Mouse (Mus musculus) thymus, postnatal 14 days (tissue): ENCODE measurements at regions not wholly inside any gene's neighbourhood (a gene's known extent, or its start where the extent isn't known, plus 50 kb on each side); places are given as distances from the start of the nearest gene placed in this dataset.
A peak's percentile ranks its signal among the peaks of the same experiment; 100 is the strongest.

Experiments used
- DNase-seq: peaks from one replicate; pipeline ENCODE4 v3.0.0; 2021

DNA sequence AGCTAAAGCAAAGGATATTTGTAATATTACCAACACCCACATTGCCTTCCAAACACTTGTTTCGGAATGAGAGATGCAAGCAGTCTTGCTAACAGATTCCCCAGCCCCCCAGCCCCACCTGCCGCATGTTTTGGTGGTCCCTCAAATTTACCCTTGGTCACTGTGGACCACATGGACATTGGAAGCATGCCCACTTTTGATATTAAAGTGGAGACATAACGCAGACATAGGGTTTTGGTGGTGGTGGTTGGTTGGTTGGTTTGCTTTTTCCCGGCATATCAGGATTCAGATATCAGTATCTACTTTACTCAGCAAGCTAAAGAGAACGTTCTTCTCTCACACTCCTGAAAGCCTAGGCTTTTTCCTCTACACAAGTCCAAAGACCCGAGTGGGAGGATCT lies 381.3 kb downstream of the Zfp536 start:
- DNase-seq, result no peak

DNA sequence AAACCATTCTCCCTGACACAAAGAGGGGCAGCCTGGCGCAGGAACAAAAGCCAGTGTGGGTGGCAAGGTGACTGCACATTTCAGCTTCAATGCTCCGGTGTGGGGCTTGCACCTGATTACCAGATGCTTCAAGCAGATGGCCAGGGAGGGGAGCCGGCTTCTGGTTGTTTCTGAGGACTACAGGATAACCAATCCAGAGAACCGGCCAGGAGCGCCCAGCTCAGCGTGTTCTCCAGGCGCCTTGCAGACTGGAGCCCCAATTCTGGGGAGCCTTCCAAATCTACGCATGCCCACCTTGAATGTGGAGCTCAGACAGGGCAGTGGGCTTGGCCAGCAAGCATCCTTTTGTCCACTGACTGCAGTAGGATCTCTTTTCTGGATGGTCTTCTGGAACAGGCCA lies 380.8 kb downstream of the Zfp536 start:
- no peak for DNase-seq

DNA sequence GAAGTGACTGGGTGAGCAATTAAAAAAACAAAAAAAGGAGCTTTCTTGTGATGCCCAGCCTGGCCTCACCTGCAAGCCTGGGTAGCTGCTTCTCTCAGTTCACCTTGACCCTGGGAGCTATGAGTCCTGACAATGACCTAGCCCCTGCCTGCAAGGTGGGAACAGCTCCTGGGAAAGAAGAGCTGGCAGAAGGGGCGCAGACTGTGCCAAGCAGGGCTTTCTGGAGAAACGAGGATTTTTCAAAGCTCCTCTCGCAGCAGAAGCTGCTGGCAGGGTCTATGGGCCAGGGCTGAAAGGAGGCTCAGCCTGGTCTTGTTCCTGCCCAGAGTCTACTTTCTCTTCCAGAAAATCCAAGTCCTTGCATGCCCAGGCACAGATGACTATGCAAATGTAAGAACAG lies 380.4 kb downstream of the Zfp536 start:
- DNase-seq, result no peak

DNA sequence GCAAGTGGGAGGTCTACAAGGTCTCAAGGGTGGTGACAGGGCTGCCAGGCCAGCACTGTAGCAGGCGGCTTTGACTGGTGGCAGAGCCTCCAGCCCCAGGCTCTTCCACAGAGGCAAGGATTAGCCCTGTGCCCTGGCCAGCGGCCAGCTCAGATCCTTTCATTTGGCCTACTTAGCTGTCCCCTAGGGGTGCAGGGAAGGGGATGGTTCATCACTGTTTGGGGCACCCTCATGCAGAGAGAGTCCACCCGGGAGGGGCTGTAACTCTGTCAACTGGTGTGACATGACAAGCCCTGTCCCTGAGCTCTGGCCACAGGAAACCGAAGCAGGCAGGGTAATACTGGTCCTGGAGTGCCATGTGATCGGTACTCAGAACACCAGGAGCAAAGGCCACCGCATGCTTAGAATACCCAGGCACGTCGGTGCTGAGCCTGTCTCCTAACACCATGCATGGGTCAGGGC lies 378.4 kb downstream of the Zfp536 start:
- DNase-seq, result no peak

DNA sequence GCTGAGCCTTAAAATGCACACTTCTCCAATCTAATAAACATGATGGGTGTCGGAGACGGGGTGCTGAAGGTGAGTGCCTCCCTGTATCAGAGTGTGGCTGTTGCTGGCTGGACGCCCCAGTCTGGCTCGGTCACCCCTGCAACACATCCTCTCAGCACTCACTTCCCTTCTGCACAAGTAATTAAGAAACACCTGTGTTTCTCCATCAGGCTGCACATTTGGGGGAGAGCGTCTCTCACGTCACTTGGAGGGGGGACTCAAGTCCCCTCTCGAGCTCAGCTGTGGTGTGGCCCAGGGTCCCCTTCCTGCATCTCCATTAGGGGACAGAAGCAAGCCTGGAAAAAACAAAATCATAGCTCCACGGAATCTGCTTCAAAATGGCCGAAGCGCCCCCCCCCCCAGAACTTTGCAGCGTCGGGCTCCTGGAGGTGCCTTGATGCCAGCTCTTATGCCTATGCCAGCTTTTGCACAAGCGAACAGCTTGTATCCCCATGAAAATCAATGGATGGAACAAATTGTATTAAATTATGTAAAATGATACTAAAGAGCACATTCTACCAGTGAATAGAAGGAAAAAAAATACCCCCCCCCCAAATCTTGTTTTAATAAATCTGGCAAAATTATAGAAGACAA lies 377.4 kb downstream of the Zfp536 start:
- DNase-seq, result no peak

GRCm38 (mm10) chr7:37403483-37403882 lies 370.0 kb downstream of the Zfp536 start:
- no peak for DNase-seq

GRCm38 (mm10) chr7:37413350-37413749 lies 360.1 kb downstream of the Zfp536 start:
- no peak for DNase-seq

GRCm38 (mm10) chr7:37421704-37422103 lies 351.7 kb downstream of the Zfp536 start:
- peak; percentile 22 for DNase-seq
